Mouse (Mus musculus) MEL (cell line): ENCODE results near the gene Olfr458.

ENCODE experiments used
- BHLHE40 ChIP-seq: IDR thresholded peaks from 2 replicates; pipeline ENCODE4 v1.6.1; 2012; ENCODE audit warnings: low read depth, mild to moderate bottlenecking, inconsistent platforms, low read length, improper control_type of control experiment, borderline replicate concordance
- CTCF ChIP-seq, 3 experiments: IDR thresholded peaks in 2 of 3; conservative IDR thresholded peaks in 1 of 3; 2 replicates each; pipeline ENCODE4 v1.5.1; 2011 to 2012; ENCODE audit warnings: low read length in 3 of 3, low read depth in 2 of 3, mild to moderate bottlenecking in 2 of 3, improper control_type of control experiment in 1 of 3, inconsistent platforms in 1 of 3, mixed read lengths in 1 of 3, moderate library complexity in 1 of 3; ENCODE audit not compliant: control insufficient read depth in 1 of 3, insufficient read depth in 1 of 3, poor library complexity in 1 of 3, severe bottlenecking in 1 of 3
- EP300 ChIP-seq, 2 experiments: IDR thresholded peaks; 2 replicates each; pipeline ENCODE4 v1.6.1; 2011; ENCODE audit warnings: improper control_type of control experiment in 2 of 2, low read length in 2 of 2, low read depth in 1 of 2, mild to moderate bottlenecking in 1 of 2
- JUND ChIP-seq: IDR thresholded peaks from 2 replicates; pipeline ENCODE4 v1.6.1; 2011; ENCODE audit warnings: low read depth, mild to moderate bottlenecking, improper control_type of control experiment, low read length
- POLR2A ChIP-seq, 2 experiments: IDR thresholded peaks; 2 replicates each; pipeline ENCODE4 v1.6.1; 2011 to 2012; ENCODE audit warnings: low read length in 2 of 2, mild to moderate bottlenecking in 2 of 2, control low read depth in 1 of 2, improper control_type of control experiment in 1 of 2, low read depth in 1 of 2, moderate library complexity in 1 of 2; ENCODE audit not compliant: control insufficient read depth in 1 of 2, insufficient read depth in 1 of 2, poor library complexity in 1 of 2
- ZC3H11A ChIP-seq: IDR thresholded peaks from 2 replicates; pipeline ENCODE4 v1.6.1; 2012; ENCODE audit warnings: low read depth, mild to moderate bottlenecking, inconsistent platforms, low read length, improper control_type of control experiment
- ZNF384 ChIP-seq: IDR thresholded peaks from 2 replicates; pipeline ENCODE4 v1.6.1; 2012; ENCODE audit warnings: low read depth, mild to moderate bottlenecking, inconsistent platforms, low read length, improper control_type of control experiment

DNA sequence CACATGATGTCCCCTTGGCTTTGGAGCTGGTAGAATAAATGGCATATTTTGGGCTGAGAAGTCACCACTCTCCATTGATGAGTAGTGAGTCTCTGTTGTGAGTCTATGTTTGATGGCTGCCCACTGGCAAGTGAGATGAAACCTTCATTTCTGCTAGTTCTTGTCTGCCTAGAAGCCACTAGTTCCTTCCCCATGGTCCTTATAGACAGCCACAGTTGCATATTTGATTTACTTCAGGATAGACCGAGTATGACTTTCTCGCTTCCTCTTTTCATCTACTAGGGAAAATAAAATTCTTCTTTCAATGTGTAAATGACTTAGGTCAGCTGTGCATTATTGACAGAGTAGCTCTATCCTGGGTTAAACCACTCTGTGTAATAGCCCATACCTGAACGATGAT lies 40.5 kb downstream of the Olfr458 start:
- TF ChIP-seq ZC3H11A (no peak), BHLHE40 (no peak), POLR2A (IDR thresholded peaks at IDR 0.05; ENCODE audit: control insufficient read depth in 1 of 2, insufficient read depth in 1 of 2, low read depth in 1 of 2, low read length in 2 of 2, poor library complexity in 1 of 2) (no peak), JUND (no peak), CTCF (IDR thresholded peaks at IDR 0.05 in 2 of 3, conservative IDR thresholded peaks at IDR 0.05 in 1 of 3; ENCODE audit: control insufficient read depth in 1 of 3, insufficient read depth in 1 of 3, low read depth in 2 of 3, low read length in 3 of 3, poor library complexity in 1 of 3, severe bottlenecking in 1 of 3) (no peak), EP300 (IDR thresholded peaks at IDR 0.05; ENCODE audit: low read depth in 1 of 2, low read length in 2 of 2) (no peak), ZNF384 (no peak)
